Comparison of ENCODE assay signal across 11 mouse cellular contexts in the genomic region with DNA sequence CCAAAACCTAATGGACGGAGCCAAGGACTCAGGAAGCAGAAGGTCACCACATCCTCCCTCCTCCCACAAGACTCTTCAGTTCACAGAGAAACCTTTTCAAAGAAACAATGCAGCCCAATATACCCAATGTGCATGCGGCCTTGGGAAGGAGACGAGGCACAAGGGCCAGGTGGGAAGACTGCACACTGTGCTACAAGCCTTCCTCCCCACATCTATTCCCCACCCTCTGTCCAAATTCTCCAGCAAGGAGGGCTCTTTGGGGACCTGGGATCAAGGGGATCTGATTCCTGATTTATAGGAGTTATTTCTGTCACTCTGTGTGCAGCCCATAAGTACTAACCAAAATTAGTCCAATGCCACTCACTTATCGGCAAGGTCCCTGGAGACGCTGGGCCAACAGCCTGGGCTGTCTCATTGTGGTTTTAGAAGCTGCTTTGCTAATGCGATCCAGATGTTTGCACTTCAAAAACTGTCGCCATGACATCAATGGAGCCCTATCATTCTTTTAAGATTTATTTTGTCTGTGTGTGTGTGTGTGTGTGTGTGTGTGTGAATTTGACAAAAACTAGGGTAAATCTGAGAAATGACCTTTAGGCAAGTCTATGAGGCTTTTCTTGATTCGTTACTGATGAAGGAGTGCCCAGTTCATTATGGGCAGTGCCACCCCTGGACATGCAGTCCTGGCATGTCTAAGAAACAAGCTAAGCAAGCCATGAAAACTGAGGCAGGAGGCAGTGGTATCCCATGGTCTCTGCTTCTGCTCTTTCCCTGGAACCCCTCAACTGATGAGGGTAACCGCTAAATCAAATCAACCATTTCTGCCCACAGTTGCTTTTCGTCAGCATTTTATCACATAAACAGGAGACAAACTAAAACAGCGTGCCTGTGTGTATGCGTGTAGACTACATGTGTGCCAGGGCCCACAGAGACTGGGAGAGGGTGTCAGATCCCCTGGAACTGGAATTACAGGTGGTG.
A peak's percentile ranks its signal among the peaks of the same experiment; 100 is the strongest.
DNase-seq lines count a peak whose midpoint lies in the region; ATAC-seq and TF ChIP-seq lines count a peak whose summit lies in the region.
"Had no signal": no experiment of that assay in that cellular context is flagged by ENCODE, and none has a peak within 500 bp of the region (broad histone marks: within the 10 kb centered on the region; RNA-seq: fewer than 3 reads in every experiment).

No protein-coding gene starts in this region.

- H3K4me2 ChIP-seq in forebrain, postnatal 0 days (ENCODE audit: low read depth) = peak overlapping the region; percentile 50; the same call in 1 of the 2 replicates
- no peak overlapping the region for H3K4me2 ChIP-seq in midbrain, embryonic 11.5 days
- H3K4me2 ChIP-seq: liver, embryonic 13.5 days had no signal

- no peaks in the 10 kb centered on the region for H3K9me3 ChIP-seq in forebrain, postnatal 0 days (ENCODE audit: low read length)
- H3K9me3 ChIP-seq in midbrain, embryonic 11.5 days (ENCODE audit: control insufficient read depth, low read length) = no peaks in the 10 kb centered on the region
- H3K9me3 ChIP-seq: intestine, embryonic 15.5 days; liver, embryonic 13.5 days had no signal

- peaks cover 19% of the 10 kb centered on the region for H3K4me1 ChIP-seq in cortical plate, adult 2 months (ENCODE audit: control insufficient read depth, insufficient read depth, low read length)
- H3K4me1 ChIP-seq in forebrain, postnatal 0 days (ENCODE audit: insufficient read depth) = peaks cover 28% of the 10 kb centered on the region
- peaks cover 34% of the 10 kb centered on the region for H3K4me1 ChIP-seq in midbrain, embryonic 11.5 days (ENCODE audit: control insufficient read depth, insufficient read depth, low read length)

- H3K27me3 ChIP-seq in forebrain, postnatal 0 days (ENCODE audit: insufficient read depth, low read length) = no peaks in the 10 kb centered on the region
- peaks cover 7% of the 10 kb centered on the region for H3K27me3 ChIP-seq in midbrain, embryonic 11.5 days (ENCODE audit: control insufficient read depth, insufficient read depth, low read length)
- H3K27me3 ChIP-seq: intestine, embryonic 15.5 days; liver, embryonic 13.5 days had no signal

- no peaks in the 10 kb centered on the region for H3K36me3 ChIP-seq in forebrain, postnatal 0 days (ENCODE audit: insufficient read depth)
- no peaks in the 10 kb centered on the region for H3K36me3 ChIP-seq in midbrain, embryonic 11.5 days (ENCODE audit: control insufficient read depth, insufficient read depth, low read length)
- H3K36me3 ChIP-seq: intestine, embryonic 15.5 days; liver, embryonic 13.5 days had no signal

- ATAC-seq in cerebellum, adult (ENCODE audit: insufficient number of reproducible peaks, low FRiP score, low TSS enrichment) = no peak
- no peak for ATAC-seq in forebrain, postnatal 0 days
- ATAC-seq in midbrain, embryonic 11.5 days (ENCODE audit: low FRiP score) = no peak
- no peak for ATAC-seq in frontal cortex, adult (ENCODE audit: low TSS enrichment)

- TF ChIP-seq CTCF in cortical plate, adult 2 months (IDR thresholded peaks at IDR 0.05; ENCODE audit: extremely low read depth, insufficient read depth, low read length) = no peak
- TF ChIP-seq CTCF in forebrain, postnatal 0 days (IDR thresholded peaks at IDR 0.05; ENCODE audit: low read depth) = no peak

- peak overlapping the region; percentile 68; the same call in 1 of the 2 replicates for H3K27ac ChIP-seq in cortical plate, adult 2 months (ENCODE audit: insufficient read depth, low read length)
- peak overlapping the region; percentile 92 for H3K27ac ChIP-seq in forebrain, postnatal 0 days (ENCODE audit: low read depth, low read length)
- 0 out of 2 replicates have a peak overlapping the region, but pooled peaks have one; percentile 78 for H3K27ac ChIP-seq in midbrain, embryonic 11.5 days (ENCODE audit: low read depth, low read length)
- H3K27ac ChIP-seq: liver, embryonic 13.5 days had no signal

- WGBS in forebrain, postnatal 0 days = 72% methylated on average over 12 of the region's 12 CpGs
- WGBS in midbrain, embryonic 11.5 days = 67% methylated on average over 12 of the region's 12 CpGs

- no peak for TF ChIP-seq POLR2A in cortical plate, adult 2 months (IDR thresholded peaks at IDR 0.05; ENCODE audit: extremely low read depth, insufficient read depth, low read length)

- DNase-seq in cerebellum, adult 11-12 months = peak; percentile 53
- no peak for DNase-seq in forebrain, postnatal 0 days
- DNase-seq in midbrain, embryonic 11.5 days (ENCODE audit: low spot score, missing footprints) = peak; percentile 82
- no peak for DNase-seq in left cerebral cortex, adult 9 months (ENCODE audit: low spot score in 2 of 2)
- no peak for DNase-seq in ovary, postnatal 14 days (ENCODE audit: low spot score)
- DNase-seq: liver, embryonic 13.5 days; thymus, postnatal 14 days had no signal

- 0 out of 2 replicates have a peak overlapping the region, but pooled peaks have one; percentile 51 for H3K9ac ChIP-seq in forebrain, postnatal 0 days
- H3K9ac ChIP-seq in midbrain, embryonic 11.5 days (ENCODE audit: low read length) = peak overlapping the region; percentile 36; the same call in 1 of the 2 replicates
- H3K9ac ChIP-seq: intestine, embryonic 15.5 days; liver, embryonic 13.5 days had no signal

- no peak overlapping the region for H3K4me3 ChIP-seq in cortical plate, adult 2 months (ENCODE audit: insufficient read depth, low read length)
- H3K4me3 ChIP-seq in forebrain, postnatal 0 days (ENCODE audit: low read depth, low read length) = no peak overlapping the region
- H3K4me3 ChIP-seq in midbrain, embryonic 11.5 days (ENCODE audit: low read depth, low read length) = no peak overlapping the region
- H3K4me3 ChIP-seq: intestine, embryonic 15.5 days; liver, embryonic 13.5 days had no signal

Comparison
In these comparisons a context has a peak if more than half of its experiments do, and no peak if none do; other contexts are left out.
1. DNase-seq: peak in cerebellum, adult 11-12 months (single experiment) and midbrain, embryonic 11.5 days (single experiment); none in forebrain, postnatal 0 days (single experiment), left cerebral cortex, adult 9 months (0 of 2) and ovary, postnatal 14 days (single experiment).
2. Peak in every context shown above with its lines, with median percentiles within 50 percentile points of each other: H3K27ac ChIP-seq.